Mouse (Mus musculus) layer of hippocampus, adult 2 months (tissue): Measurements from ENCODE around the gene Helz. TPM values are rescaled to one million over a fixed set of nuclear protein-coding genes. Genes with fewer than 3 reads are reported as not detected.
"Not testable (repeated sequence)": the region's sequence is repeated elsewhere in the genome, so short reads cannot be mapped to it uniquely, and the experiment has no call there.

Source experiments
- DNase-seq, 2 experiments: peaks; one replicate each; pipeline ENCODE4 v3.0.0; 2022; ENCODE audit warnings: low spot score in 2 of 2
- H3K27ac ChIP-seq: fragments of 200-600 bp; 2 replicates; pipeline ENCODE4 v1.8.1; 2022
- H3K4me3 ChIP-seq: fragments of 200-600 bp; 2 replicates; pipeline ENCODE4 v1.8.1; 2022; ENCODE audit warnings: mild to moderate bottlenecking
- CTCF ChIP-seq: fragments of 200-600 bp; conservative IDR thresholded peaks from 2 replicates; pipeline ENCODE4 v1.8.1; 2022; ENCODE audit warnings: antibody characterized with exemption, mild to moderate bottlenecking, moderate library complexity
- total RNA-seq, 2 experiments: library from RNA; stranded (reverse); gene quantifications; 2 replicates each; pipeline ENCODE4 v1.2.3; 2021

Gene Helz
- total RNA-seq, 2 experiments from 2014 or later: 44.9 to 51.5 TPM

DNA sequence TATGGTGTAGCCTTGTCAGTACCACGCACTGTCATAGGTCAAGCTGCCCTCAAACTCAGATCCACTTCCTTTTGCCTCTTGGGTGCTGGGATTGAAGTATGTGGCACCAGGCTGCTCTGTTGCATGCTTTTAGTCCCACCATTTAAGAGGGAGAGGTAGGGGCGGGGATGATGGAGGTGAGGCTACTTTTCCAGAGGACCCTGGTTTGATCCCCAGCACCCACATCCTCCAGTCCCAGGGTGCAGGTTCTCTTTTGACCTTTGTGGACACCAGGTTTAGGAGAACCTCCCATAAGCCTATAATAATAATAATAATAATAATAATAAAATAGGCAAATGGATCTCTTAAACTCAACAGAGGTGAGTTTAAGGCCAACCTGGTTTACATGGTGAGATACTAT, 23.6 kb downstream of the Helz start:
- Histone ChIP-seq H3K27ac (no peak overlapping the region), H3K4me3 (no peak overlapping the region)
- TF ChIP-seq CTCF: no peak
- no peak for DNase-seq

DNA sequence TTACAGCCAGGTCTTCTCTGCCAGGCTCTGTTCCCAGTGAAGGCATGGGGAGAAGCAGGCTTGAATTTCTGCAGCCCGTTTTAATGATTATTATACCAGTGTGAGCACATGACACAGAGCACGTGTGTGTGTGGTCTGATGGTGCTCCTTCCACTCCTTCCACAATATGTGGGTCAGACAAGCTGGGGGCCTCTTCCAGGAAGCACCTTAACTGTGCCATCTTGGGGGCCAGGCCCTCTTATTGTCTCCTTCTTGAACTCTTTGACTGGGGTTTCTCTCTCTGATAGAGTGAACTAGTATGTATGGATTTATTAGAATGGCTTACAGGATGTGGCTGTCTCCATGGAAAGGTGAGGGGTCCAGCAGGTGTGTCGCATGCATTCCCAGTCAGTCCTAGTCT, 24.8 kb downstream of the Helz start:
- DNase-seq: no peak
- TF ChIP-seq CTCF: no peak
- H3K4me3 ChIP-seq: no peak overlapping the region

DNA sequence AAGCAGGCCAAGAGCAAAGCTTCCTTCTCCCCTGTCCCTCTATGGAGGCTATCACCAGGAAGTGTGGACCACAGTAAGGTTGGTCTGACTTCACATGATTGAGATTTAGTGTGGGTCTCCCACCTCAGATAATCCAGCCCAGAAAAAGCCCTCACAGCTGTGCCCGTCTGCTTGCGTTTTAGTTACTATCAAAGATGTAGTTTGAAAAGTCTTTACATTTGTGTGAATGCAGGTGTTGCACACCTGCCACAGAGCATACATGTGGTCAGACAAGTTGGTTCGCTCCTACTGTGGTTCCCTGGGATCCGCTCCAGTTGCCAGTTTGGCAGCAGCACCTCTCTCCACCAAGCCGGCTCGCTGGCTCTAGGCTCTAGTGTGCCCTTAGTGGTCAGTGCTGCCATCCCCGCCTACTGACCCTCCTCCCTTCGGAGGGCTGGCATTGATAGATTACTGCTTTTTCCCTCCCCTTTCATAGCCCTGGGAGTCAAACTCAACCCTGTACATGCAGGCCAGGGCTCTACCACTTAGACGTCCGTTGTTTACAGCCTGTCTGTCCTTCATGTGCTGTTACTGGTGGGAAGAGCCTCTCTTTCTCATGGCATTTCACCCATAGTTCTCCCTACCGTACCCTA, 25.4 kb downstream of the Helz start:
- no peak overlapping the region for H3K4me3 ChIP-seq
- peak; percentile 19; the same call in 1 of the 2 replicates for TF ChIP-seq CTCF
- no peak for DNase-seq
- H3K27ac ChIP-seq: no peak overlapping the region

More for the DNA sequence above, 24.8 kb downstream of the Helz start:
- H3K27ac ChIP-seq: no peak overlapping the region

DNA sequence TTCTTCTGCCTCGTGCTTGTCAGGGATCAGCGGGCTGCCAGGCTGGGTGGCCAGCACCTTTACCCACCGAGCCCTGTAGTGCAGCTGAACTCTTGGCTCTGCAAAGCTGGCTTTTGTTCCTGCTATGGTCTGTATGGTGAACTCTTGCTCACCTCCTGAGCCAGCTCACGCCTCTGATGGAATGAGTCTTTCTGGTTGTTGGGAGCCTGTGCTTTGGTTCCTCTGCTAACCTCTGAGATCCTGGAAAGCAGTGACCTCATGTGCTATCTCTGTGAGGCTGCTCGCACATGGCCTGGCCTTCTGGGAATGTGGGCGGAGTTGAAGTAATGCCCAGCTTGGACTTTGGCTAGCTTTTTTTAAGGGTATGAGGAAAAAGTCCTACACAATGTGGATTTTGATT, 26.1 kb downstream of the Helz start:
- no peak for TF ChIP-seq CTCF
- Histone ChIP-seq H3K4me3 (no peak overlapping the region), H3K27ac (no peak overlapping the region)
- DNase-seq: no peak

DNA sequence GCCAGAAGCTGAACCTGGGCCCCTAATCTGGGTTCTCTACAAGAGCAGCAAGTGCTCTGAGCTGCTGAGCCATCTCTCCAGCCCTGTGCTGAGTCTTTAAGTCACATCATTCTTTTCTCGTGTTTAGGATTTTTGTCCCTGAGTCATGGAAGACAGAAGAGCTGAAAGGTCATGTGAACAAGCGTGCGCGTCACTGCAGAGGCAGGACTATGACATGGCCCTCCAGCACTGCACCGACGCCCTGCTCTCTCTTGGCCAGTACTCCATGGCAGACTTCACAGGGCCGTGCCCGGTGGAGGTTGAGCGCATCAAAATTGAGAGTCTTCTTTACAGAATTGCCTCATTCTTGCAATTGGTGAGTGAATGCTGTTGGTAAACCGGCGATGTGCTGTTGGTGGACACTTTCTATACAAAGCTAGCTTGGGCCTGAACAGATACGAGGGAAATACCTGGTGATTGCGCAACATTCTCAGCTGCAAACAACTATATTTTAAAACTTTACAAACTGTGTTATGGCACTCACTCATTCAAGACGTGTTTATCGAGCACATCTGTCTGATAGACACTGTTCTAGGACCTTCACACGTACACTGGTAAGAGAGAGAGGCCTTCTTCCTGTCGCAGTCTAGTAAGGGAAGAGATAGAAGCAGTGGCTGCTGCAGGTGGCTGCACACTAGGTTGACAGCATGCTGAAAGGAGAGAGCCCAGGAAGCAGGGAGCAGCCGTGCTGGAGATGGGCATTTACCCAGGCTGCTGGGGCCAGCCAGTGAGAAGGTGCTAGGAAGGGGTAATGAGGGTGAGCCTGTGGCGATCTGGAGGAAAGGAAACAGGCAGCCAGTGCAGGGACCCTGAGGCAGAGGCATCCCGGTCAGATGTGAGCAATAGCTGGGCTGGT, 27.3 kb downstream of the Helz start:
- H3K27ac ChIP-seq: no peak overlapping the region
- no peak for TF ChIP-seq CTCF
- H3K4me3 ChIP-seq: no peak overlapping the region
- no peak for DNase-seq

DNA sequence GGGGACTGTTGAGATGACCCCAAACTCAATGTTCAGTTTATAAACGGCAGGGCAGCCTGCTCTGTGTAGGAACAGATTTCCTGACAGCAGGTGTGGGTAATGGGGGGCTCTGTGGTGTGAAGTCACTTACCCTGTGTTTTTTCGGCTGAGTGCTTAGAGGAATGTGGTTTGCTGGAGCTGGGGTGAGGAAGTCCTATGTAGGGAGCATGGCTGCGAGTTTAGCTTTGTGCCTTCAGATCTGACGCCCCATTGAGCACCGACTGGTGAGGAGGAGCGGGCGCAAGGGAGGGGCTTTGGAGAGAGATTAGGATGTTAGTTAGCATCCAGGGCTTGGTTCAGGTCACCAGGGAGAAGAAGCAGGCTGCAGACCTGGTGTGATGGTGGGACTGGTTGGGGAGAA, 28.5 kb downstream of the Helz start:
- Histone ChIP-seq H3K4me3 (no peak overlapping the region), H3K27ac (no peak overlapping the region)
- TF ChIP-seq CTCF: no peak
- no peak for DNase-seq

DNA sequence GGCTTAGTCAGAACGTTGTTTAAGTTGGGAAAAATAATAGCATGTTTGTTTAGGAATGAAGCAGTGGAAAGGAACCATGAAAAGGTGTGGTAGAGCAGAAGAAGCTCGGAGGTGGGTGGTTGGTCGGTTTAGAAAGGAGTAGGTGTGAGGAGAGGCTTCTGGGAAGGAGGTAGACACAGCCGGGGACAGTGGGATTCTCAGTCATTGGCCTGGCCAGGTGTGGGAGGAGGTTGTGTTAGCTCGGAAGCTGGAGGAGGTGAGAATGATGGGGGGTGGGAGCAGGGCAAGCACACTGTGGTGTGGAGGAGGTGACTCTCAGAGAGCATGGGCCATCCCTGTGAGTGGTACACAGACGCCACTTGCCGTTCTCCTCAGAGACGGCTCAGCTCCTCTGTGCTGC, 29.7 kb downstream of the Helz start:
- no peak overlapping the region for H3K4me3 ChIP-seq
- DNase-seq: no peak
- no peak overlapping the region for H3K27ac ChIP-seq
- no peak for TF ChIP-seq CTCF

DNA sequence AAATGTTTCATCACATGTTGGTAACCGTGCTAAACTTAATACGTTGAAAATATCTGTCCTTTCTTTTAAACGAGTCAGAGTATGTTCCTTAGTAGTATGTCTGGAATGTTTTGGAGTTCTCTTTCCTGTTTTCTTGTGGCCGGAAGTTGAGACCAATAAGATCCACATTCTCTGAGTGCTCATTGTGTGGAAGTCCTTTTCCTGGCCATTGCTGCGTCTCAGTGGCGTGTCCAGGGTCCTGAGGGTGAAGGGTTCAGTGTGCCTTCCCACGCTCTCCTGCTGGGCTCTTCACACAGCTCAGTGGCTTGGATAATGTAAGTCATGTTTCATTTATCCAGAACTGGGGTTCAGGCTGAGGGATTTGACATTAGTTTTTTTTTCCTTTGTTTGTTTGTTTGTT, 30.5 kb downstream of the Helz start:
- no peak for TF ChIP-seq CTCF
- DNase-seq: no peak
- H3K27ac ChIP-seq: no peak overlapping the region
- no peak overlapping the region for H3K4me3 ChIP-seq

DNA sequence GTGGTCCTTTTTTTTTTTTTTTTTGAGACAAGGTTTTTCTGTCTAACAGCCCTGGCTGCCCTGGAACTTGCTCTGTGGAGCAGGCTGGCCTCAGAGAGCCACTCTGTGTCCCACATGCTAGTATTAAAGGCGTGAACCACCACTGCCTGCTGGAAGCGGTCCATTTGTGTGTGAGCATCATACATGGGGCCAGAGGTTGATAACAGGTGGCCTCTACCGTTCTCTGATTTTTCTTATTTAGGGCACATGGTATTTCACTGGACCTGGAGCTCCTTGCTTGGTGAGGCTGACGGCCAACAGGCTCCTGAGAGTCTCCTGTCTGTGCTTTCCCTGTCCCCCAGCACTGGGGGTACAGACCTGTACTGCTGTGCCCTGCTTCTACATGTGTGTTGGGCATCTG, 33.1 kb downstream of the Helz start:
- no peak for TF ChIP-seq CTCF
- Histone ChIP-seq H3K4me3 (no peak overlapping the region), H3K27ac (no peak overlapping the region)
- DNase-seq: no peak

DNA sequence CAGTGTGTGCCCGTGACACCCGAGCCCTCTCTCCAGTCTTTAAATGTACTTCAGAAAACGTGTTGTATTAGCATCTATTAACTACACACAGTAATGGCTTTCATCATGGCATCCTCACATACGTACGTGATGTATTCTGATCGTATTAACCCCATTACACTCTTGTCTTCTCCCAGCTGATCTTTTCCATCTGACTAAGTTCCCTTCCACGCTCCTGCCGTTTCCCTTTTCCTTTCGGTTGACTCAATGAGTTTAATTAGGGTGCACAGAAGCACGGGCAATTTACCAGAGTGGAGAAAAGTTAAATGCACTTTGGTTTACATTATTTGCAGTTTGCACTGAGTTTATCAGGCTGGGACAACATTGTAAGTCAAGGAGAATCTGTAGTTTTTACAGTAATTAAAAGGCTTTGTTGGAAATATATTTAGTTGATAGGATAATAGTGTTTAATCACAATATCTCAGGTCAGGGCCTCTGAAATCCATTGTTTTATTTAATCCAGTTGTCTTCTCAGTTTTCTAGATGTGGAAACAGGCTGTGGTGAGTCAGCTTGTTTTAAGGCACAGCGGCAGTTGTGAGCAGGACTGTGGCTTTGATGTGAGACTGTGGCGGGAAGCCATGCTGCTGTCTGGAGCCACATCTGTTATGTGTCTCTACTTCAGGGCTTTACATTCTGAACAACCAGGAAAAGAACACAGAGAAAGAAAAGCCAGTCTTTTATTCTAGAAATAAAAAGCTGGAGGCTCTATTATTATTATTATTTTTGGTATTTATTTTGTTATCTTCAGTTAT, 37.1 kb downstream of the Helz start:
- DNase-seq: no peak

DNA sequence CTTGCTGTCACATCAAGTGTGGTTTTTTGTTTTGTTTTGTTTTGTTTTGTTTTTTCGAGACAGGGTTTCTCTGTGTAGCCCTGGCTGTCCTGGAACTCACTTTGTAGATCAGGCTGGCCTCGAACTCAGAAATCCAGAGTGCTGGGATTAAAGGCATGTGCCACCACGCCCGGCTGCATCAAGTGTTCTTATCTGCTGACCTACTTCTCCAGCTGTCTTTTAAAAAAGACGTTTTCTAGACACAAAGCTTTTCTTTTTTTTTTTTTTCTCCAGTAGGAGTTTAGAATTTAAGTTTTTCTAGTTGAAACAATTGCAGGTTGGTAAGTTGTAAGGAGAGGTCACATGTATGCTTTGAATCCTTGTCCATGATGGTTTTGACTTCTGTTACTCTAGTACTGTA, 38.4 kb downstream of the Helz start:
- DNase-seq, H3K4me3 ChIP-seq, H3K27ac ChIP-seq: not testable (repeated sequence)

More for the DNA sequence above, 37.1 kb downstream of the Helz start:
- H3K27ac ChIP-seq: no peak overlapping the region
- no peak overlapping the region for H3K4me3 ChIP-seq
- TF ChIP-seq CTCF: no peak

DNA sequence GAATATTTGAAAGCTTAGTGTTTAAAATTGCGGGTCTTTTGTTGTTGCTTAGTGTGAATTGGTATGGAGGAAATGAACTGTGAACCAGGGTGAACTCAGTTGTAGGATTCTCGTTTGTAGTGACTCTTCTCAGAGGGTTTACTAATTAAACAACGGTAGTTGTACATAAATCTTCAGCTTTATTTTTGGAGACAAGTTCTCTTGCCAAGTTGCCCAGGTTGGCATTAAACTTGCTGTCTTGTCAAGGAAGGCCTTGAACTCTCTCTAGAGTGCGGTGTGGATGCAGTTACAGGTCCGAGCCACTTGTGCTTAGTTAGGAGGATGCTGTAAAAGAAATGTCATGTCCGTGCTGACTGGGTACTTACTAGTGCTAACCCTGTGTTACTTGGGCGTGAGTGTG, 39.4 kb downstream of the Helz start:
- no peak for TF ChIP-seq CTCF
- DNase-seq: no peak

DNA sequence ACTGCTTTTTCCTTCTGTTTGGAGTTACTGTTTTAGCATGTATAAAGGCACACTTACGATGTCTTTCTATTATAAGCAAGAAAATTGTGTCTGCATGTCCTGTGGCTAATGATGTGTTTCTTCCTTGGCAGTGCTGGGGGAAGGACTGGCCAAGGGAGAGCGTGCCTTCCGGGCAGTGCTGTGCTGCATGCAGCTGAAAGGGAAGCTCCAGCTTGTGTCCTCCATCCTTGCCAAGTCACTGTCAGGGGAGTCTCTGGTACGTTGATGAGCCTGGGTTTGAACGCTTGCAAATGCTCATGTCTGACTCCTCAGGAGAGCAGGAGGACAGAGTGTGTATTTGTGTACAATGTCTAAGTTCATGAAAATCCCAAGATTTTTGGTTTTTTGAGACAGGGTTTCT, 44.8 kb downstream of the Helz start:
- Histone ChIP-seq H3K4me3 (no peak overlapping the region), H3K27ac (no peak overlapping the region)
- DNase-seq: no peak
- no peak for TF ChIP-seq CTCF

More for the DNA sequence above, 39.4 kb downstream of the Helz start:
- Histone ChIP-seq H3K27ac (no peak overlapping the region), H3K4me3 (no peak overlapping the region)
